Mouse (Mus musculus) bone marrow, adult 2 months (tissue): ENCODE measurements around the gene Ankrd42. TPM values are rescaled to one million over a fixed set of nuclear protein-coding genes. Genes with fewer than 3 reads are reported as not detected.

ENCODE experiments used
- H3K27ac ChIP-seq: fragments of 200-500 bp; 2 replicates; pipeline ENCODE4 v1.5.1; 2012; ENCODE audit warnings: low read depth, mild to moderate bottlenecking, control low read depth, inconsistent platforms, low read length; ENCODE audit not compliant: control insufficient read depth, poor library complexity, insufficient read depth
- H3K4me1 ChIP-seq: fragments of 200-500 bp; 2 replicates; pipeline ENCODE4 v1.6.1; 2011; ENCODE audit warnings: low read length; ENCODE audit not compliant: control insufficient read depth, insufficient read depth
- H3K4me3 ChIP-seq: fragments of 200-500 bp; replicated peaks from 2 replicates; pipeline ENCODE3; 2011; ENCODE audit warnings: mild to moderate bottlenecking, low read depth, low read length, control low read depth; ENCODE audit not compliant: control insufficient read depth
- CTCF ChIP-seq: fragments of 200-500 bp; IDR thresholded peaks from 2 replicates; pipeline ENCODE4 v1.5.1; 2011; ENCODE audit warnings: low read length, control low read depth; ENCODE audit not compliant: control insufficient read depth, insufficient read depth
- POLR2A ChIP-seq: fragments of 200-500 bp; IDR thresholded peaks from 2 replicates; pipeline ENCODE4 v1.6.1; 2011; ENCODE audit warnings: low read depth, mild to moderate bottlenecking, control low read depth, low read length, borderline replicate concordance; ENCODE audit not compliant: control insufficient read depth
- WGBS: fragments of 180-500 bp; shearing (Covaris S2); methylation state at CpG from one replicate; pipeline ENCODE4 v1.1.7; 2018; 5-methylcytosine and 5-hydroxymethylcytosine counted together
- polyA plus RNA-seq: library from polyadenylated mRNA; stranded (reverse); fragments of >200 nt; gene quantifications from 2 replicates; pipeline ENCODE4 v1.2.4, GENCODE M21; 2011; ENCODE audit warnings: low replicate concordance; ENCODE audit not compliant: missing spikeins, insufficient read depth, insufficient read length

Gene Ankrd42
- polyA plus RNA-seq, 1 experiment: 0.95 TPM

- H3K27ac ChIP-seq: no peak overlapping the region
- 39% methylated on average over 4 of the region's 4 CpGs for WGBS
- H3K4me3 ChIP-seq: no peak overlapping the region
- TF ChIP-seq POLR2A (no peak), CTCF (no peak)
- no peaks in the 10 kb centered on the region for H3K4me1 ChIP-seq
Measured at GRCm38 (mm10) chr7:92550990-92551392, 86.0 kb downstream of the Ankrd42 start.

- TF ChIP-seq POLR2A: no peak
- TF ChIP-seq CTCF: no peak
- Histone ChIP-seq H3K4me3 (no peak overlapping the region), H3K27ac (no peak overlapping the region), H3K4me1 (no peaks in the 10 kb centered on the region)
- WGBS: 89% methylated on average over 6 of the region's 6 CpGs
Measured at GRCm38 (mm10) chr7:92550248-92550989, 86.5 kb downstream of the Ankrd42 start.

- WGBS: 63% methylated on average over 2 of the region's 2 CpGs
- TF ChIP-seq CTCF: no peak
- no peak for TF ChIP-seq POLR2A
- Histone ChIP-seq H3K4me3 (no peak overlapping the region), H3K27ac (no peak overlapping the region), H3K4me1 (no peaks in the 10 kb centered on the region)
Measured at GRCm38 (mm10) chr7:92546763-92547162, 90.2 kb downstream of the Ankrd42 start.

GRCm38 (mm10) chr7:92532351-92533036 lies 104.4 kb downstream of the Ankrd42 start:
- Histone ChIP-seq H3K27ac (no peak overlapping the region), H3K4me3 (no peak overlapping the region), H3K4me1 (no peaks in the 10 kb centered on the region)
- TF ChIP-seq CTCF (no peak), POLR2A (no peak)
- 75% methylated on average over 6 of the region's 6 CpGs for WGBS

Other genes with a start within 250 kb of the Ankrd42 start
- 4.6 and 6.3 TPM in 2 replicates for gene Ccdc90b, start 76.0 kb downstream of the Ankrd42 start, polyA plus RNA-seq
- 22.2 and 42.1 TPM in 2 replicates for gene Pcf11, start 32.8 kb upstream of the Ankrd42 start, polyA plus RNA-seq
- 6.8 and 6.9 TPM in 2 replicates for gene Rab30, start 104.5 kb upstream of the Ankrd42 start, polyA plus RNA-seq
- gene Ddias, start 237.1 kb upstream of the Ankrd42 start, polyA plus RNA-seq: 6.2 and 14.7 TPM in 2 replicates
- 32.8 and 34.1 TPM in 2 replicates for gene Prcp, start 237.3 kb upstream of the Ankrd42 start, polyA plus RNA-seq